Mouse (Mus musculus): ENCODE measurements around the gene Dnaja3. TPM values are rescaled to one million over a fixed set of nuclear protein-coding genes. Genes with fewer than 3 reads are reported as not detected.

Gene Dnaja3
- polyA plus RNA-seq, 1 experiment from 2014 or later = 58.3 TPM

- Histone ChIP-seq H3K9me3 (replicated peaks; ENCODE audit: control insufficient read depth, low read length) (no peaks in the 10 kb centered on the region), H3K4me1 (ENCODE audit: control insufficient read depth, insufficient read depth, low read length) (peaks cover 36% of the 10 kb centered on the region), H3K27ac (replicated peaks; ENCODE audit: low read depth, low read length) (peak overlapping the region; percentile 52), H3K27me3 (ENCODE audit: control insufficient read depth, insufficient read depth, low read length) (no peaks in the 10 kb centered on the region), H3K4me3 (ENCODE audit: low read depth, low read length) (no peak overlapping the region), H3K36me3 (replicated peaks; ENCODE audit: control insufficient read depth, insufficient read depth, low read depth, low read length) (no peaks in the 10 kb centered on the region), H3K9ac (replicated peaks; ENCODE audit: low read length) (peak overlapping the region; percentile 36), H3K4me2 (ENCODE audit: low read depth, low read length) (no peak overlapping the region)
- ATAC-seq (replicated peaks; ENCODE audit: insufficient number of reproducible peaks, low FRiP score, low TSS enrichment, low read depth) = no peak
- WGBS = 32% methylated on average over 1 of the region's 1 CpGs
- DNase-seq (ENCODE audit: low spot score) = no peak
Measured at GRCm38 (mm10) chr16:4603453-4603837, 36.3 kb upstream of the Dnaja3 start.

DNA sequence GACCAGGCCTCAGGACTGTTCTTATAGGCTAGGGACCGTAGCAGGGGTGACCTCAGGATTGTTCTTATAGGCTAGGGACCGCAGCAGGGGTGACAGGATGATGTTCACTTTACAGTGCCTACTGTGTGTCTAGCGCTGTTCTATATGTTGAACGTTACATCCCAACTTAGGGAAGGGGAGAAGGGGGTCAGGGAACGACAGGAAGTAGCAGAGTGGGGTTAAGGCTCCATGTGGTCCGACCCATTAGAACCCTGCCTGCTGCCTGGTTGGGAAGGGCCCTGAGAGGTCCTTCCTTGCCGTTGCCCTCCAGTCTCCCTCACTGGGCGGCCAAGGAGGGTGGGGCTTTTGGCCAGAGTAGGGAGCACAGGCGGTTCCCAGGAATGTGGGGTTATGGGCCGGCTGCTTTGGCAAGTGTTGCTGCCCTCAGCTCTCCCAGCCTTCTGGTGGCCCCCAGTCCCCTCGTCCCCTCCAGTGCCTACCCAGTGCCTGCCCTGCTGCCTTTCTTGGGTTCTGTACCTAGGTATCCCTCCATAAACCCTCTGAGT, 35.4 kb upstream of the Dnaja3 start:
- DNase-seq (ENCODE audit: low spot score) (no peak), ATAC-seq (replicated peaks; ENCODE audit: insufficient number of reproducible peaks, low FRiP score, low TSS enrichment, low read depth) (no peak)
- 59% methylated on average over 11 of the region's 11 CpGs for WGBS
- H3K4me3 ChIP-seq (ENCODE audit: low read depth, low read length) = no peak overlapping the region
- H3K4me2 ChIP-seq (ENCODE audit: low read depth, low read length) = no peak overlapping the region
- no peak overlapping the region for H3K9ac ChIP-seq (replicated peaks; ENCODE audit: low read length)
- H3K36me3 ChIP-seq (replicated peaks; ENCODE audit: control insufficient read depth, insufficient read depth, low read depth, low read length) = no peaks in the 10 kb centered on the region; the same call in 1 of the 2 replicates
- H3K27ac ChIP-seq (replicated peaks; ENCODE audit: low read depth, low read length) = no peak overlapping the region
- peaks cover 33% of the 10 kb centered on the region for H3K4me1 ChIP-seq (ENCODE audit: control insufficient read depth, insufficient read depth, low read length)
- H3K27me3 ChIP-seq (ENCODE audit: control insufficient read depth, insufficient read depth, low read length) = no peaks in the 10 kb centered on the region
- H3K9me3 ChIP-seq (replicated peaks; ENCODE audit: control insufficient read depth, low read length) = no peaks in the 10 kb centered on the region

GRCm38 (mm10) chr16:4605514-4606131, 34.2 kb upstream of the Dnaja3 start:
- peak overlapping the region; percentile 35; the same call in 1 of the 2 replicates for H3K27ac ChIP-seq (replicated peaks; ENCODE audit: low read depth, low read length)
- peak; percentile 35 for DNase-seq (ENCODE audit: low spot score)
- H3K36me3 ChIP-seq (replicated peaks; ENCODE audit: control insufficient read depth, insufficient read depth, low read depth, low read length) = no peaks in the 10 kb centered on the region; the same call in 1 of the 2 replicates
- H3K4me2 ChIP-seq (ENCODE audit: low read depth, low read length) = peak overlapping the region; percentile 10; the same call in 1 of the 2 replicates
- no peak; the same call in 1 of the 2 replicates for ATAC-seq (replicated peaks; ENCODE audit: insufficient number of reproducible peaks, low FRiP score, low TSS enrichment, low read depth)
- no peak overlapping the region; the same call in 1 of the 2 replicates for H3K9ac ChIP-seq (replicated peaks; ENCODE audit: low read length)
- H3K4me3 ChIP-seq (ENCODE audit: low read depth, low read length) = no peak overlapping the region
- 33% methylated on average over 13 of the region's 13 CpGs for WGBS
- peaks cover 33% of the 10 kb centered on the region for H3K4me1 ChIP-seq (ENCODE audit: control insufficient read depth, insufficient read depth, low read length)
- H3K9me3 ChIP-seq (replicated peaks; ENCODE audit: control insufficient read depth, low read length) = no peaks in the 10 kb centered on the region
- H3K27me3 ChIP-seq (ENCODE audit: control insufficient read depth, insufficient read depth, low read length) = no peaks in the 10 kb centered on the region

GRCm38 (mm10) chr16:4606431-4607084, 33.2 kb upstream of the Dnaja3 start:
- no peak overlapping the region for H3K27ac ChIP-seq (replicated peaks; ENCODE audit: low read depth, low read length)
- WGBS = 21% methylated on average over 5 of the region's 5 CpGs
- no peaks in the 10 kb centered on the region; the same call in none of the 2 replicates for H3K36me3 ChIP-seq (replicated peaks; ENCODE audit: control insufficient read depth, insufficient read depth, low read depth, low read length)
- H3K9ac ChIP-seq (replicated peaks; ENCODE audit: low read length) = no peak overlapping the region
- no peak for DNase-seq (ENCODE audit: low spot score)
- H3K9me3 ChIP-seq (replicated peaks; ENCODE audit: control insufficient read depth, low read length) = no peaks in the 10 kb centered on the region
- no peak overlapping the region for H3K4me2 ChIP-seq (ENCODE audit: low read depth, low read length)
- ATAC-seq (replicated peaks; ENCODE audit: insufficient number of reproducible peaks, low FRiP score, low TSS enrichment, low read depth) = no peak; the same call in 1 of the 2 replicates
- peaks cover 33% of the 10 kb centered on the region for H3K4me1 ChIP-seq (ENCODE audit: control insufficient read depth, insufficient read depth, low read length)
- H3K4me3 ChIP-seq (ENCODE audit: low read depth, low read length) = no peak overlapping the region
- no peaks in the 10 kb centered on the region for H3K27me3 ChIP-seq (ENCODE audit: control insufficient read depth, insufficient read depth, low read length)

GRCm38 (mm10) chr16:4607818-4608531, 31.8 kb upstream of the Dnaja3 start:
- DNase-seq (ENCODE audit: low spot score) (peak; percentile 91), ATAC-seq (replicated peaks; ENCODE audit: insufficient number of reproducible peaks, low FRiP score, low TSS enrichment, low read depth) (no peak)
- WGBS = 45% methylated on average over 9 of the region's 9 CpGs
- H3K9me3 ChIP-seq (replicated peaks; ENCODE audit: control insufficient read depth, low read length) = no peaks in the 10 kb centered on the region
- peaks cover 3% of the 10 kb centered on the region for H3K36me3 ChIP-seq (replicated peaks; ENCODE audit: control insufficient read depth, insufficient read depth, low read depth, low read length)
- no peak overlapping the region for H3K4me3 ChIP-seq (ENCODE audit: low read depth, low read length)
- no peak overlapping the region for H3K27ac ChIP-seq (replicated peaks; ENCODE audit: low read depth, low read length)
- H3K4me1 ChIP-seq (ENCODE audit: control insufficient read depth, insufficient read depth, low read length) = peaks cover 28% of the 10 kb centered on the region
- H3K27me3 ChIP-seq (ENCODE audit: control insufficient read depth, insufficient read depth, low read length) = no peaks in the 10 kb centered on the region
- H3K4me2 ChIP-seq (ENCODE audit: low read depth, low read length) = no peak overlapping the region
- H3K9ac ChIP-seq (replicated peaks; ENCODE audit: low read length) = no peak overlapping the region

DNA sequence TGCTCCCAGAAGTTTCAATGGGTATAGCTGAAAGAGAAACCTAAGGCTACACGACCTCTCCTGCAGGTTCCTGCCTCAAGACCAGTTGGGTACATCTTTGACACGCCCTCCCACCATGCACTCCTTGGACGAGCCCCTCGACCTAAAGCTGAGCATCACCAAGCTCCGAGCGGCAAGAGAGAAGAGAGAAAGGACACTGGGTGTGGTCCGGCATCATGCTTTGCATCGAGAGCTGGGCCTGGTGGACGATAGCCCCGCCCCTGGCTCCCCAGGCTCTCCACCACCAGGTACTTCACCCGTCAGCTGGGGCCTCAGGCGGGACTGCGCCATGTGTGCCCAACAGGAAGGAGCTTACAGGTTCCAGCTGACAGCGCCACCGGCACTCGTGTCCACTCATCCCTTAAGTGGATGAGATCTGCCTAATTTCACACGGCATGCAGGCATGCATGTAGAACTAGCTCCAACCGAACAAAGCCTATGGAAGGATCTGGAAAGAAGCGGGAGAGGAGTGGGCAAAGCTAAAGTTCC, 31.2 kb upstream of the Dnaja3 start:
- DNase-seq (ENCODE audit: low spot score) (no peak), ATAC-seq (replicated peaks; ENCODE audit: insufficient number of reproducible peaks, low FRiP score, low TSS enrichment, low read depth) (no peak)
- no peaks in the 10 kb centered on the region for H3K27me3 ChIP-seq (ENCODE audit: control insufficient read depth, insufficient read depth, low read length)
- peaks cover 3% of the 10 kb centered on the region for H3K36me3 ChIP-seq (replicated peaks; ENCODE audit: control insufficient read depth, insufficient read depth, low read depth, low read length)
- H3K9ac ChIP-seq (replicated peaks; ENCODE audit: low read length) = no peak overlapping the region
- H3K4me1 ChIP-seq (ENCODE audit: control insufficient read depth, insufficient read depth, low read length) = peaks cover 21% of the 10 kb centered on the region
- H3K4me3 ChIP-seq (ENCODE audit: low read depth, low read length) = no peak overlapping the region
- H3K4me2 ChIP-seq (ENCODE audit: low read depth, low read length) = no peak overlapping the region
- H3K9me3 ChIP-seq (replicated peaks; ENCODE audit: control insufficient read depth, low read length) = no peaks in the 10 kb centered on the region
- H3K27ac ChIP-seq (replicated peaks; ENCODE audit: low read depth, low read length) = no peak overlapping the region
- WGBS = 87% methylated on average over 19 of the region's 19 CpGs

DNA sequence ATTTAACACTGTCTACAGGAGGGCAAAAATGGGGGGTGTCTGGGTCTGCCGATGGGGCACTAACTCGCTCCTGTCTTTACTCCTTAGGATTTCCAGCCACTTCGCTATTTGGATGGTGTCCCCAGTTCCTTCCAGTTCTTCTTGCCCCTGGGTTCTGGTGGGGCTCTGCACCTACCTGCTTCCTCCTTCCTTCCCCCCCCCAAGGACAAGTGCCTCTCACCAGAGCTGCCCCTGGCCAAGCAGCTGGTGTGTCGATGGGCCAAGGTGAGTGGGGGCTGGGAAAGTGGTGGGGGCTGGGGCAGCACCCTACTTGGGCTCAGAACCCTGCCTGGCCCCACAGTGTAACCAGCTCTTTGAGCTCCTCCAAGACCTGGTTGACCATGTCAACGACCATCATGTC, 28.6 kb upstream of the Dnaja3 start:
- Histone ChIP-seq H3K4me2 (ENCODE audit: low read depth, low read length) (no peak overlapping the region), H3K4me3 (ENCODE audit: low read depth, low read length) (no peak overlapping the region), H3K9ac (replicated peaks; ENCODE audit: low read length) (no peak overlapping the region), H3K27ac (replicated peaks; ENCODE audit: low read depth, low read length) (no peak overlapping the region), H3K4me1 (ENCODE audit: control insufficient read depth, insufficient read depth, low read length) (peaks cover 5% of the 10 kb centered on the region), H3K27me3 (ENCODE audit: control insufficient read depth, insufficient read depth, low read length) (no peaks in the 10 kb centered on the region), H3K9me3 (replicated peaks; ENCODE audit: control insufficient read depth, low read length) (no peaks in the 10 kb centered on the region), H3K36me3 (replicated peaks; ENCODE audit: control insufficient read depth, insufficient read depth, low read depth, low read length) (peaks cover 6% of the 10 kb centered on the region)
- DNase-seq (ENCODE audit: low spot score) (no peak), ATAC-seq (replicated peaks; ENCODE audit: insufficient number of reproducible peaks, low FRiP score, low TSS enrichment, low read depth) (no peak)
- 89% methylated on average over 5 of the region's 5 CpGs for WGBS
